Mouse (Mus musculus): ENCODE measurements around the gene Sorbs2. TPM values are rescaled to one million over a fixed set of nuclear protein-coding genes. Genes with fewer than 3 reads are reported as not detected.

Gene Sorbs2
- polyA plus RNA-seq, 1 experiment from 2014 or later = 31.8 TPM

DNA sequence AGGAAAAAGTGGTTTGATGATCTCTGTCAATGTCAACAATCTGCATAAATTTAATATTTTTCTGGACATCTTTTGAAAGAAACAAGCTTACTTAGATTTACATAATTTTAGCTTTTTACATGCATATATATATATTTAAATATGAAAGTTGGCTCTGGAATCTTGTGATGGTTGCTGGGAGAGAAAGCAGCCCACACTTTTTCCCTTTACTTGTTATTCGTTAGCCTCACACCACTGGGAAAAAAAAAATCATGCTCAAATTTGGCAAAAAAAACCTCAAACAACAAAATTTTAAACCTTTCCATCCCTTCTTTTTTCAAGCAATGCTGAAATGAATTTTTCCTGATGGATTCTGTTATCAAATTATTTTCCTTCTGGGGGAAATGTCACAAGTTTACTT lies 97.8 kb downstream of the Sorbs2 start:
- H3K27ac ChIP-seq = no peak overlapping the region
- no peak overlapping the region for H3K9ac ChIP-seq
- H3K9me3 ChIP-seq = no peaks in the 10 kb centered on the region
- 78% methylated on average over 1 of the region's 1 CpGs for WGBS
- no peaks in the 10 kb centered on the region for H3K27me3 ChIP-seq
- H3K4me1 ChIP-seq = no peaks in the 10 kb centered on the region
- ATAC-seq (ENCODE audit: insufficient number of reproducible peaks, insufficient read depth, low FRiP score, low TSS enrichment) = no peak
- H3K4me2 ChIP-seq (replicated peaks) = no peak overlapping the region
- no peak overlapping the region for H3K4me3 ChIP-seq
- H3K36me3 ChIP-seq = no peaks in the 10 kb centered on the region

DNA sequence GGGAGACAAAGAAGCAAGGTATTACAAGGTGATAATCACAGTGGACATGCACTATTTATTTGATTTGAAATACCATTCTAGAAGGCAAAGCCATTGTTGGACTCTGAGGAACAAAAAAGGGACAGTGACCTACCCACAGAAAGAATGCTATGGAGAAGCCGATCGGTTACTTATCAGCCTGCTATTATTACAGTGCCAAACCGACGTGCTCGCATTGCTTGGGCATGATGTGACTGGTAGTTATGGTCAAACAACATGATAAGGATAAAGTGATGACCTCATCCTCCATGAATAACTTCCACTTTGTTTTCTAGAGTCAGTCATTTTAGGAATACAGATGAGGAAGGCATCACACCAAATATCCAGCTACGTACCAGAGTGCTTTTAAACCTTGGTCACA lies 99.4 kb downstream of the Sorbs2 start:
- no peaks in the 10 kb centered on the region for H3K9me3 ChIP-seq
- 93% methylated on average over 6 of the region's 6 CpGs for WGBS
- no peak overlapping the region for H3K4me3 ChIP-seq
- no peaks in the 10 kb centered on the region for H3K27me3 ChIP-seq
- H3K9ac ChIP-seq = no peak overlapping the region
- ATAC-seq (ENCODE audit: insufficient number of reproducible peaks, insufficient read depth, low FRiP score, low TSS enrichment) = no peak
- no peak overlapping the region for H3K27ac ChIP-seq
- H3K4me2 ChIP-seq (replicated peaks) = no peak overlapping the region
- no peaks in the 10 kb centered on the region for H3K36me3 ChIP-seq
- H3K4me1 ChIP-seq = no peaks in the 10 kb centered on the region

DNA sequence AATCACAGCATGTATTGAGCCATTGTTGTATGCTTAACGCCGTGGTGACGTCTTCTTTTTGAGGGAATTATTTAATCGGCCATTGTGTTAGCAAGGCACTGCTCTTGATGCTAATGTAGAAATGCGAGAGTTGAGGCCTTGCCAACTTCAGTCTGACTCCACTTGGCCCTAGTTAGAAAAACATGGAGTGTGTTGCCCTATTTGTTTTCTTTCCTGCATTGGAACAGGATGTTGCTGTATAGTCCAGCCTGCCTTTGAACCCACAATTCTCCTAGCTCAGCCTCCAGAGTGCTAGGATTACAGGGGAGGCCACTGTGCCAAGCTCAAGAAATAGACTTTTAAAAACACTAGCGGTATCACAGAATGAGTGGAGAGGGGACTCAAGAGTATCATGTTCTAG lies 100.8 kb downstream of the Sorbs2 start:
- 89% methylated on average over 6 of the region's 6 CpGs for WGBS
- Histone ChIP-seq H3K9ac (no peak overlapping the region), H3K4me1 (no peaks in the 10 kb centered on the region), H3K27me3 (no peaks in the 10 kb centered on the region), H3K4me2 (replicated peaks) (no peak overlapping the region), H3K9me3 (no peaks in the 10 kb centered on the region), H3K4me3 (no peak overlapping the region), H3K36me3 (no peaks in the 10 kb centered on the region), H3K27ac (no peak overlapping the region)
- no peak for ATAC-seq (ENCODE audit: insufficient number of reproducible peaks, insufficient read depth, low FRiP score, low TSS enrichment)

DNA sequence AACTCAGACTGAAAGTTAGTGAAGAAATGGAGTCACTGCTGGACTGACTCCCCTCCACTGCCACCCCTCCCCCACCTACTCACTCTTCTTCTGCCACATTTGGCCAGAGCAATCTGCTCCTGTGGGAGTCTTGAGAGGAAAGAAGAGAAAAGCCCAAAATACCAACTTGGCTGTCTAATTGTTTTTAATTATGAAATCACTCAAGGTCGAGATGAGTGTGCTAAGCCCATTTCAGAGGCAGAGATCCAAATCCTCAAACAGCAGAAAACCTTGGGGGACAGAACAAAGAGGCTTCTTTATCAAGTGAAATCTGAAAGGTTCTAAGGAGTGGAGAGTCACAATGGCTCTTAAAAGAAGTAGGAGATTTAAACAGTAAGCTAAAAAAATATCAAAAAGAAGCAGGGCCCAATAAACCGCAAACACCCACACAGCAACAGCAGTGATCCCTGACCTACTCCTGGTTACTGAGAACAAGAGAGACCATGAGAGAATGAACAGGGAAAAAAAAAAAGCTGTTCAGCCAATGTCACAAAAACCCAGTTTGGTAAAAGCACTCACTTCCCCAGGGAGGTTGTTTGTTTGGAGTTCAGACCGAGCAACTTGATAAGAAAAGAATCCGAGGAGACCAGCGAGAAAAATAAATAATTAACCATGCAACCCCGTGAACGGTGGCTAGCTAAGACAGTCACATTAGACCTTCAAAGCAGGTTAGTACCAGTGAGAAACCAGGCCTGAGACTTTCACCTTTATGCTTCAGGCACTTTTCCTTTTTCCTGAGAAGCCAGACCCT lies 103.0 kb downstream of the Sorbs2 start:
- no peak overlapping the region for H3K27ac ChIP-seq
- H3K4me3 ChIP-seq = no peak overlapping the region
- WGBS = 34% methylated on average over 7 of the region's 7 CpGs
- no peaks in the 10 kb centered on the region for H3K27me3 ChIP-seq
- no peak overlapping the region for H3K4me2 ChIP-seq (replicated peaks)
- ATAC-seq (ENCODE audit: insufficient number of reproducible peaks, insufficient read depth, low FRiP score, low TSS enrichment) = no peak
- 0 out of 2 replicates have a peak, but pooled peaks cover 4% of the 10 kb centered on the region for H3K4me1 ChIP-seq
- no peak overlapping the region for H3K9ac ChIP-seq
- H3K36me3 ChIP-seq = no peaks in the 10 kb centered on the region
- H3K9me3 ChIP-seq = no peaks in the 10 kb centered on the region

DNA sequence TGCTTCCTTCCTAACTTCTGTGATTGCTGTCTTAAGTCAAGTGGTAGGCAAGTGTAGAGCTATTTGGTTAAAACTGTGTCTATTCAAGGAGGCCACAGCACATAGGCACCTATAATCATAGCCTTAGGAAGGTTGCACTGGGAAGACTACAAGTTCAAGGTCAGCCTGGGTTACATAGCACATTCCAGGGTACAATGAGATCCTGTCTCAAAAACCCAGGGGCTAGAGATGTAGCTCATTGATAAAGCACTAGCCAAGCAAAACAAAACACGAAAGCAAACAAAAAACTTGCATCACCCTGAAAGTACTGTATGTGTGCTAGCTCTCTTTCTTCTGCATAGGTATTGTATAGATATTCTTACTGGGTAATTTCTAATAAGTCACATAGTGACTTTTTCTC lies 103.7 kb downstream of the Sorbs2 start:
- H3K4me3 ChIP-seq = no peak overlapping the region
- no peaks in the 10 kb centered on the region for H3K27me3 ChIP-seq
- no peak overlapping the region for H3K4me2 ChIP-seq (replicated peaks)
- no peak overlapping the region for H3K9ac ChIP-seq
- no peaks in the 10 kb centered on the region for H3K9me3 ChIP-seq
- no peaks in the 10 kb centered on the region for H3K36me3 ChIP-seq
- 65% methylated on average over 1 of the region's 1 CpGs for WGBS
- 0 out of 2 replicates have a peak, but pooled peaks cover 4% of the 10 kb centered on the region for H3K4me1 ChIP-seq
- no peak for ATAC-seq (ENCODE audit: insufficient number of reproducible peaks, insufficient read depth, low FRiP score, low TSS enrichment)
- no peak overlapping the region for H3K27ac ChIP-seq

DNA sequence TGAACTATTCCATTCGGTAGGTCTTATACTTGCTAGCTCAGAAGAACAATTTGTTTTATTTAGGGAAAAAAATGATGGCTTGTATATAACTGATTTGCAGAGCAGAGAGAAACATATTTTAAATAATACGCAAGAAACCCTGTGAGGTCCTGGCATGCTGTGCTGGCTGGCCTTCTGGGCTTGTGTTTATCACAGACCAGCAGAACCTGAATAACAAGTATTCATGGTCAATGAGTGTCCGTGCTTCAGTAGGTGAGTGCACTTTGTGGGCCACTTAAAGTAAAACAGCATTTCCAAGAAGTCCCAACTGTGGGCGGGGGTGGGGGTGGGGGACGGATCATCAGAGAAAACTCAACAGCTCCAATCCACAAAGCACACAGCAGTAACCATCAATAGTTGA lies 107.0 kb downstream of the Sorbs2 start:
- Histone ChIP-seq H3K36me3 (no peaks in the 10 kb centered on the region), H3K4me2 (replicated peaks) (no peak overlapping the region), H3K9me3 (no peaks in the 10 kb centered on the region), H3K9ac (no peak overlapping the region), H3K27ac (no peak overlapping the region), H3K27me3 (no peaks in the 10 kb centered on the region), H3K4me1 (0 out of 2 replicates have a peak, but pooled peaks cover 4% of the 10 kb centered on the region), H3K4me3 (no peak overlapping the region)
- no peak for ATAC-seq (ENCODE audit: insufficient number of reproducible peaks, insufficient read depth, low FRiP score, low TSS enrichment)
- 37% methylated on average over 5 of the region's 5 CpGs for WGBS

DNA sequence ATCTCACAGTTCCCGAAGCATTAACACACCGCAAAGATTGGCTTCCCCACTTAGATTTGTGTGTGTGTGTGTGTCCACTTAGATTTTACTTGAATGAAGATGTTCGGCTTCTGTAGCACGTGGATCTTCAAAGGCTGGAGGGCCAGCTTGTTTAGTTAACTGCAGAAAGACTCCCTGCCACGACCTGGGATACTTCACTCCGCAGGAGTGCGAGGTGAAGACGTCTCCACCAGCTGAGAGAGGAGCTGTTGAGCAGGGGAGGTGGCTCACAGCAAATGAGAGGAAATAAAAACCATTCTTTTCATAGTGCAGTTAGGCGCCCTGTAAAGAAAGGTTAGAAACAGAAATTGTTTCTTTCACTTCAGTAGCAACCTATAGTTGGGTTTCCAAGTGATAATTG lies 107.5 kb downstream of the Sorbs2 start:
- Histone ChIP-seq H3K36me3 (no peaks in the 10 kb centered on the region), H3K9me3 (no peaks in the 10 kb centered on the region), H3K4me1 (0 out of 2 replicates have a peak, but pooled peaks cover 4% of the 10 kb centered on the region), H3K27ac (no peak overlapping the region), H3K9ac (no peak overlapping the region), H3K4me2 (replicated peaks) (no peak overlapping the region), H3K27me3 (no peaks in the 10 kb centered on the region), H3K4me3 (no peak overlapping the region)
- ATAC-seq (ENCODE audit: insufficient number of reproducible peaks, insufficient read depth, low FRiP score, low TSS enrichment) = no peak
- WGBS = 9% methylated on average over 9 of the region's 9 CpGs

DNA sequence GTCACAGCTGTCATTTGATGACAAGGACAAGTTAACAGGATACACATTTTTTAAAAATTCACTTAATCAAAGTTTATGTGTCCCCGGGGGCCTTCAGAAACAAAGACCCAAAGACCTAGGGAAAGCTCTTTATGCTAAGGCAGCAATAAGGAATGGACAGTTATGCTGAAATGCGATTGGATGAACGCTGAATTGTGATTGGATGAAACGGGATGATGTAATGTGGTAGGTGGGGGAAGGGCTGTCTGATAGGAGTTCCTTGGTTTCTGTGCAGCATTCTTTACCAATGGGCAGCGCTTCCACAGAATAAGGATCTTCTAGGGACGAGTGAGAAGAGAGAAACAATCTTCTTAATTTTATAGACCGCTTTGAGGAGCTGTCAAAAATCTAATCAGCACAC lies 108.0 kb downstream of the Sorbs2 start:
- Histone ChIP-seq H3K4me1 (0 out of 2 replicates have a peak, but pooled peaks cover 4% of the 10 kb centered on the region), H3K4me2 (replicated peaks) (no peak overlapping the region), H3K9ac (no peak overlapping the region), H3K27ac (no peak overlapping the region), H3K9me3 (no peaks in the 10 kb centered on the region), H3K4me3 (no peak overlapping the region), H3K27me3 (no peaks in the 10 kb centered on the region), H3K36me3 (no peaks in the 10 kb centered on the region)
- no peak for ATAC-seq (ENCODE audit: insufficient number of reproducible peaks, insufficient read depth, low FRiP score, low TSS enrichment)
- WGBS = 56% methylated on average over 7 of the region's 7 CpGs

DNA sequence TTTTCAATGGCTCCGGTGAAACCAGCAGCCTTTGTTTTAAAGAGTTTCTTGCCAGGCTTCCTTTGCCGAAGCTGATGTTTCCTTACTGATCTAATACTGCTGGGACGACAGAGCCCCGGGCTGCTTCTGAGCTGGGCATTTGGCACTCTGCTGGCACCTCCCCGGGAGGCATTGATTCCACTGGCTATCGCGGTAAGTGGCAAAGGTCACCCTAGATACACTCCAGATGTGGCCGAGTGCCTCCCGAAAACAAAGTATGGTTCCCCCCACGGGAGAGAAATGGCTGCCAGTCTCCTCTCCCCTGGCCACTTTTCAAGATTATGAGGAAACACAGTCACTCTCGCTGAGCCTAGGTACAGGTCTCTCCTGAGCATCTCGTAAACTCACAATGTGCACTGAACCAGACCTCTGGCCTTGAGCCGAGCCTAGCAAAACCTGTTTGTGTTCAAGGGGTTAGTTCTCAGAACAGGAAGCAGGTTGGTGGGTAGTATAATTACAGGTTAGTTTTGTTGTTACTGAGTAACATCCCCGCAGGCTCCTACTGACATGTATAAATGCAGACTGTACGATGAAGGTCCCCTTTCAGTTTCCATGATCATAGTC lies 114.1 kb downstream of the Sorbs2 start:
- no peaks in the 10 kb centered on the region for H3K27me3 ChIP-seq
- WGBS = 37% methylated on average over 15 of the region's 15 CpGs
- no peak overlapping the region for H3K4me2 ChIP-seq (replicated peaks)
- ATAC-seq (ENCODE audit: insufficient number of reproducible peaks, insufficient read depth, low FRiP score, low TSS enrichment) = no peak
- no peaks in the 10 kb centered on the region for H3K4me1 ChIP-seq
- H3K9ac ChIP-seq = no peak overlapping the region
- H3K9me3 ChIP-seq = no peaks in the 10 kb centered on the region
- no peaks in the 10 kb centered on the region for H3K36me3 ChIP-seq
- no peak overlapping the region for H3K4me3 ChIP-seq
- H3K27ac ChIP-seq = no peak overlapping the region

DNA sequence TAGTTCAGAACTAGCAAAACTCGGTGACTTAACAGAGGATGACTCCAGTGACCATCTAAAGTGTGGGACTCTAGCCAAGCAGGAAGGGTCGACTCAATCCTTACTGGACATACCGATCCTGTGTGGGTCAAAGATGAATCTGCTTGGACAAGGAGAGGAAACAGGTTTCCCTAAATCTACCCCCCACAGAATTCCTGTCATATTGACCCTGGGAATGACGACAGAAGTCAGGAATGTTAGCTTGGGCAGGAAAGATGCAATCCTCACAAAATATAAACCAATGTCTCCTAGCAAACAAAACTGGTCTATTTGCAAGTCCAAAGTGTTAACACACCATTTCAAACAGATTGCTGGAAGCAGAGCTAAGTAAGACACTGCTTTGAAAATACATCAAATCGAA lies 118.8 kb downstream of the Sorbs2 start:
- no peaks in the 10 kb centered on the region for H3K36me3 ChIP-seq
- no peak overlapping the region for H3K4me3 ChIP-seq
- H3K27me3 ChIP-seq = no peaks in the 10 kb centered on the region
- 0 out of 2 replicates have a peak, but pooled peaks cover 3% of the 10 kb centered on the region for H3K4me1 ChIP-seq
- 52% methylated on average over 5 of the region's 5 CpGs for WGBS
- H3K4me2 ChIP-seq (replicated peaks) = no peak overlapping the region
- H3K9me3 ChIP-seq = no peaks in the 10 kb centered on the region
- ATAC-seq (ENCODE audit: insufficient number of reproducible peaks, insufficient read depth, low FRiP score, low TSS enrichment) = no peak
- no peak overlapping the region for H3K9ac ChIP-seq
- H3K27ac ChIP-seq = no peak overlapping the region

DNA sequence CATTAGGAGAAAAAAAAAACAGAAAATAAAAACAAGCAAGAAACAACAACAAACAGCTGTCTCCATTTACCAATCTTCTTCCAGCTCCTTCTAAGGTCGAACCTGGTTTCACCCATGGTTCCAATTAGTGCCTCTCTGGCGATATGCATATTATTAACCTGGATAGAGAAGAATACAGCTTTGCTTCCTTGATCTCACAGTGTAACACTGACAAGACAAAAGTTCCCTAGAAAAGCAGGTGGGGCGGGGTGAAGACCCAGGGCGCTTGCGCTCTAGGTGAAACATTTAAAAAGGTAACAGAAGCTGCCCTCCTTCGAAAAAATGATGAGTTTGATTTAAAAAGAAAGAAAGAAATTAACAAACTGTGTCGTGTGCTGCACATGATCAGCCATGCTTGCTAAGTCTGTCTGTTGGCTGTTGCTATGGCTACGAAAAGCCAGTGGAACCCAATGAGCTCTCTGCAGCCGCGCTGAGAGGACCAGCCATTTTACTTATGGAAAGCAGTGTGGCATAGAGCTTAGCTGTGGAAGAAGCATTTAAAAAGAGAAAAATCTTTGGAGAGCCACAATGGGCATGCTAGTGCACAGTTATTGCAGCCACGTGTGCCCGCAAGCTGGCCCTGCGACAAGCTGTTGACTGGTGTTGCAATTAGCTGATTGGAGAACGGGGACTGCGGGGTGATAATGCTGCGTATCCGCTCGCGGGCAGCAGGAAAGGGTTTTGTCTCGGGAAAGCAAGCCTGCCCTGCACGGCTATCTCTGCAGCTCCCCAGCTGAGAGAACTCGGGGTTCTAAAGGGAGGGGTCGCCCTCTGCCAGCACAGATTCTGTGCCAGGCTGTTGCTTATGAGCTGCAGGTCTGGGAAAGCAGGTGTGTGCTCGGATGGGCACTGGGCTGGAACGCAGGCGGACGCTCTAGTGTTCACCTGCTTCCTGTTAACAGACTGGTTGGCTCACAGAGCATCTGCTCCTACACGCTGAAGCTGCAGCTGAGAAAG lies 120.0 kb downstream of the Sorbs2 start:
- no peaks in the 10 kb centered on the region for H3K27me3 ChIP-seq
- H3K36me3 ChIP-seq = no peaks in the 10 kb centered on the region
- no peaks in the 10 kb centered on the region for H3K9me3 ChIP-seq
- H3K9ac ChIP-seq = peak overlapping the region; percentile 60
- 1% methylated on average over 28 of the region's 28 CpGs for WGBS
- ATAC-seq (ENCODE audit: insufficient number of reproducible peaks, insufficient read depth, low FRiP score, low TSS enrichment) = peak; percentile 94
- peak overlapping the region; percentile 69 for H3K27ac ChIP-seq
- 0 out of 2 replicates have a peak, but pooled peaks cover 3% of the 10 kb centered on the region for H3K4me1 ChIP-seq
- H3K4me3 ChIP-seq = peak overlapping the region; percentile 58
- H3K4me2 ChIP-seq (replicated peaks) = peak overlapping the region; percentile 81

Data from embryonic facial prominence, embryonic 12.5 days (tissue).